Mouse (Mus musculus): ENCODE data around the gene Trim71. TPM values are rescaled to one million over a fixed set of nuclear protein-coding genes. Genes with fewer than 3 reads are reported as not detected.

Trim71 gene
- polyA plus RNA-seq, 1 experiment, result not detected

DNA sequence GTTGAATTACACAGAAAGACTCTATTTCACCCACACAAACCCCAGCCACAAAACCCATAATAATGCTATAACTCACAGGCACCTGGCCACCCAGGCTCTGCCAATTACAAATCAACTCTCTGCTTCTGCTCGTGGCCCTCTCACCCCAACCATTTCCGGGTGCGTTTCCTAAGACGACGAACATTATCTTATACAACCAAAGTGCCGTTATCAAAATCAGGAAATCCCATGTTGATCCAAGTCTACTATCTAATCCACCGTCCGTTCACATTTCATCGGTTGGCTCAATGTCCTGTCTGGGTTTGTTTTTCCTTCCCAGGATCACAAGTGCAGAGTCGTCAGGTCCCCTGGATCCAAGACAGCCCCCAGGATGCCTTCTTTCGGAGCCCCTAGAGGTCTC lies 14.5 kb upstream of the Trim71 start:
- no peak for TF ChIP-seq CTCF (IDR thresholded peaks at IDR 0.05; ENCODE audit: low read depth, low read length)
- no peak for TF ChIP-seq POLR2A (IDR thresholded peaks at IDR 0.05; ENCODE audit: borderline replicate concordance, low read depth, low read length)
- Histone ChIP-seq H3K27ac (ENCODE audit: insufficient read depth, low read depth, low read length) (no peak overlapping the region), H3K4me1 (ENCODE audit: control insufficient read depth, insufficient read depth, low read length) (peaks cover under 1% of the 10 kb centered on the region; the same call in 1 of the 2 replicates), H3K4me3 (ENCODE audit: insufficient read depth, low read length) (no peak overlapping the region)

DNA sequence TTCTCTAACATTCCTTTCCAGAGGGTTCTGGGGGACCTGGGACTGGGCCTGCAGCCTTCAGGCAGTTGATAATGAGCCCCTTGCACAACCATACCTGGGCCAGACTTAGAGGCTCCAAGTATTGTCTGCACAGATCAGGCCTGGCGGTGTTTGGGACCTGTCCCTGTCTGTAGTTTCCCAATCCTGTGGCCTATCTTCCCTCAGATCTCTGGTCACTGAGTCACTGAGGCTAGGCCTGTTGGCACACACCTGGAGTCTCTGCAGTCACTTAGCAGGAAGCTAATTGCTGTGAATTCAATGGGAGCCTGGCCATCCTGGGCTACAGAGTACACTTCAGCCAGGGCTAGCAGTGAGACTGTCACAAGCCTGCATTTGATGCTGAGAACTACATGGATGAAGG lies 11.8 kb upstream of the Trim71 start:
- Histone ChIP-seq H3K27ac (ENCODE audit: insufficient read depth, low read depth, low read length) (no peak overlapping the region), H3K4me3 (ENCODE audit: insufficient read depth, low read length) (no peak overlapping the region), H3K4me1 (ENCODE audit: control insufficient read depth, insufficient read depth, low read length) (peaks cover 5% of the 10 kb centered on the region)
- TF ChIP-seq POLR2A (IDR thresholded peaks at IDR 0.05; ENCODE audit: borderline replicate concordance, low read depth, low read length) (no peak), CTCF (IDR thresholded peaks at IDR 0.05; ENCODE audit: low read depth, low read length) (no peak)

DNA sequence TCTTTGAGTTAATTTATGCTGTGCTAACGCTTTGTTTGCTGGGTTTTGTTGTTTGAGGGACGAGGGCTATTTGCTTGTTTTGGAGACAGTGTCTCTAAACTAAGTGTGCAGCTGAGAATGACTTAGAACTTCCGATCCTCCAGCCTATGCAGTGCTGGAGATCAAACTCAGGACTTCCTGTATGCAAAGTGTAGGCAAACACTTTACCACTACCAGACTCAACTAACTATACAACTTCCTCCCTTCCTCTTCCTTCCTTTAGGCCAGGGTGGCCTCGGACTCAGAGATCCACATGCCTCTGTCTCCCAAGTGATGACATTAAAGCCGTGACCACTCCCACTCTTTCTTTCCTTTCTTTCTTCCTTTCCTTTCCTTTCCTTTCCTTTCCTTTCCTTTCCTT lies 9.4 kb upstream of the Trim71 start:
- Histone ChIP-seq H3K4me3 (ENCODE audit: insufficient read depth, low read length) (no peak overlapping the region), H3K4me1 (ENCODE audit: control insufficient read depth, insufficient read depth, low read length) (peaks cover 5% of the 10 kb centered on the region), H3K27ac (ENCODE audit: insufficient read depth, low read depth, low read length) (no peak overlapping the region)
- no peak for TF ChIP-seq CTCF (IDR thresholded peaks at IDR 0.05; ENCODE audit: low read depth, low read length)
- no peak for TF ChIP-seq POLR2A (IDR thresholded peaks at IDR 0.05; ENCODE audit: borderline replicate concordance, low read depth, low read length)

DNA sequence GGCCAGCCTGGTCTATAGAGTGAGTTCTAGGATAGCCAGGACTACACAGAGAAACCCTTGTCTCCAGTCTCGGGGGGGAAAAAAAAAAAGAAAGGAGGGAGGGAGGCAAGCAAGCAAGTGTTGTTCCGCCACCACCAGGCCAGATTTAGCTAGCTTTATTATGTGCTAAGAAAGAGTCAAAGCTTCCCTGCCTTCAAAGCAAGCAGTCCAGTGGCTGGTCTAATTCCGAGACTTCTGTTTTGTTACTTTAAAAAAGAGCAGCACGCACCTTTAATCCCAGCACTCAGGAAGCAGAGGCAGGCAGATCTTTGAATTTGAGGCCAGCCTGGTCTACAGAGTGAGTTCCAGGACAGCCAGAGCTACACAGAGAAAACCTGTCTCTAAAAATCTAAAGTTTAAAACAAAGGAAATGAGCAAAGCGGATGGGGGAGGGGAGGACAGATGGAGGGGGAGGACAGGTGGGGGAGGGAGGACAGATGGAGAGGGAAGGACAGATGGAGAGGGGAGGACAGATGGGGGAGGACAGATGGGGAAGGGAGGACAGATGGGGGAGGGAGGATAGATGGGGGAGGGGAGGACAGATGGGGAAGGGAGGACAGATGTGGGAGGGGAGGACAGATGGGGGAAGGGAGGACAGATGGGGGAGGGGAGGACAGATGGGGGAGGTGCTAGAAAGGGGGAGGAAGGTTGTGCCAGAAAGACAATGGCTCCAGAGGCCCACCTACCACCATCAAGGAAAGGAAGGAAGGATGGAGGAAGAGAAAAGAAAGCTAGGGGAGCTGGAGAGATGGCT lies 4.7 kb upstream of the Trim71 start:
- Histone ChIP-seq H3K4me1 (ENCODE audit: control insufficient read depth, insufficient read depth, low read length) (peaks cover 5% of the 10 kb centered on the region), H3K4me3 (ENCODE audit: insufficient read depth, low read length) (no peak overlapping the region), H3K27ac (ENCODE audit: insufficient read depth, low read depth, low read length) (no peak overlapping the region)
- TF ChIP-seq CTCF (IDR thresholded peaks at IDR 0.05; ENCODE audit: low read depth, low read length) (no peak), POLR2A (IDR thresholded peaks at IDR 0.05; ENCODE audit: borderline replicate concordance, low read depth, low read length) (no peak)

DNA sequence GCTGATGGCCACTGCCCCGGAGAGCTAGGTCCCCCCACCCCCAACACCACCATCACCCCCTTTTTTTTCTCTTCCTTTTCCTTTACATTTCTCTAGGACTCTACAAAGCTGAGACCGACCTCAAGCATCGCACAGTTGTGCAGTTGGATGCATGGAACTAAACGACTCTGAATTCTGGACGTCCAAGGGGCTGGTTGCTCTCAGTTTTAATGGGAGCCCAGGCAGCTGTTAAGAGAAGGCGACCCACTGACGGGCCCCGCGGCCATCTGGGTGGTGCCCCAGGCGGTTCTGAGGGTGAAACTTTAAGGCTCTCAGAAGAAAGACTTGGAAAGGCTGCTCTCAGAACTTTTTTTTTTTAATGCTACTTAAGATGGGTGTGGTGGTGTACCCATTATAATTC lies 498 bp upstream of the Trim71 start:
- Histone ChIP-seq H3K27ac (ENCODE audit: insufficient read depth, low read depth, low read length) (no peak overlapping the region), H3K4me1 (ENCODE audit: control insufficient read depth, insufficient read depth, low read length) (no peaks in the 10 kb centered on the region), H3K4me3 (ENCODE audit: insufficient read depth, low read length) (no peak overlapping the region)
- TF ChIP-seq CTCF (IDR thresholded peaks at IDR 0.05; ENCODE audit: low read depth, low read length) (no peak), POLR2A (IDR thresholded peaks at IDR 0.05; ENCODE audit: borderline replicate concordance, low read depth, low read length) (no peak)

DNA sequence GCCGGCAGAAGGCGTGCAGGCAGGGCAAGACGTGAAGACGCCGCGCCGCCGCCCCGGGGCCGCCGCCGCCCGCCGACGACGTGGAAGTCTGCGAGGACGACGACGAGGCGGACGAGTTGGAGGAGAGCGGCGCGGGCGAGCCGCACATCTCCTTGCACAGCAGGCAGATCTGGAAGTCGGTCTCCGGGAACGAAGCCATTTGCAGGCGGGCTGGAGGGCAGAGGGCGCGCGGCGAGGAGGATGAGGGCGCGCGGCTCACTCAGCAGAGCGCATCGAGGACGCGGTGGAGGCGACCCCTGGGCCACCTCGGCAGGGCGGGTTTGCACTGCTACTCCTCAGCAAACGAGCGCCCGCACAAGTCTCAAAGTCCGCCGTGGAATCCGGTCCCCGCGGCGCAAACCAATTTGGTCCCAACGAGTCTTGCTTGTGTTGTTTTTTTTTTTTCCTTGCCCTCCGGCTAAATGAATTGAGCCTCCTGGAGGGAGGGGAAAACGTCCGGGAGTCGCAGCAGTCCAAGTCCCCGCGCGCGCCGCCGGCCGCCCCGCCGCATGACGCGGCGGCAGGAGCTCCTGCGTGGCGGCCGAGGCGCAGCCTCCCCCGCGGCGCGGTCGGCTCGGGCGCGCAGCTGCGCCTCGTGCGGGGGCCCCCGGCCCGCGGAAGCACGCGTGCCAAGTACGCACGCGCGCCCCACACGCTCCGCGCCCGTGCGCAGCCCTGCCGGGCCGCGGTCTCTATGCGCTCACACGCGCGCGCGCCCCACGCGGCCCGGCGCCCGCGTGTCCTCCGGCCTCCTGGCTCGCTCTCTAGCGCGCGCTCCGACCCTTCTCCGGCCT lies 1.0 kb downstream of the Trim71 start:
- Histone ChIP-seq H3K4me3 (ENCODE audit: insufficient read depth, low read length) (peak overlapping the region; percentile 41), H3K27ac (ENCODE audit: insufficient read depth, low read depth, low read length) (no peak overlapping the region), H3K4me1 (ENCODE audit: control insufficient read depth, insufficient read depth, low read length) (no peaks in the 10 kb centered on the region)
- no peak for TF ChIP-seq CTCF (IDR thresholded peaks at IDR 0.05; ENCODE audit: low read depth, low read length)
- TF ChIP-seq POLR2A (IDR thresholded peaks at IDR 0.05; ENCODE audit: borderline replicate concordance, low read depth, low read length), result no peak

DNA sequence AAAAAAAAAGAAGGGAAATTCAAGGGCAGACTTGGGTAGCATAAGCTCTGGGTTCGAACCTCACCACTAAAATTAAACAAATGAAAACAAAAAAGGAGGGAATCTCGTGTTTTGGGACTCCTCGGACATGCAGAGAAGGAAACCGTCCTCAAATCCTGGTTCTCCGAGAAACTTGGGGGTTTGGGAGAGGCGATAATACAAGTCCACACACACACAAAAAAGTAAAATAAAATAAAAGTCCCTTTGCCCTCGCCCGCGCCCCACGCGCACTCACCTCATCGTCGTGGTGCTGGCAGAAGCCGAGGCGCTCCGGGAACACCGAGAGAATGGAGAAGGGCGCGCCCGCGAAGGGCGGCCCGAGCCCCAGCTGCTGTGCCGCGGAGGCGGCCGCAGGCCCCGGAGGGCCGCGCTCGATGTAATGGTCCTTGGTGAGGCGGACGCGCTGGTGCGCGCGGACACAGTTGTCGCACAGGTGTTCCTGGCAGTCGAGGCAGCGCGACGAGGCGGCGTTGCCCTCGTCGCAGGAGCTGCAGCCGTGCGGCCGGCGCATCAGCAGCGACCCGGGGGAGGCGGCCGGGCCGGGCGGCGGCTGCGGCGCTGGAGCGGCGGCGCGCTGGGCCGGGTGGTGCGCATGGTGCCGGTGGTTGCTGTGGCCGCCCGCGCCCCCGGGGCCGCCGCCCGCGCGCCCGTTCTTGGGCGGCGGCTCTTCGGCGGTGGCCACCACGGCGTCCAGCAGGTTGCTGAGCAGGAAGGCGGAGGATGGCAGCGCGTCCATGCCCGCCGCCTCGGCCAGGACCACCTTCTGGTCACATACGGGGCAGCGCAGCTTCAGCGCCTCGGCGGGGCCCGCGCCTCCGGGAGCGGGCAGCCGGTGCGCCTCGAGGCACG lies 1.9 kb downstream of the Trim71 start:
- no peak overlapping the region for H3K27ac ChIP-seq (ENCODE audit: insufficient read depth, low read depth, low read length)
- no peak for TF ChIP-seq POLR2A (IDR thresholded peaks at IDR 0.05; ENCODE audit: borderline replicate concordance, low read depth, low read length)
- TF ChIP-seq CTCF (IDR thresholded peaks at IDR 0.05; ENCODE audit: low read depth, low read length), result no peak
- H3K4me3 ChIP-seq (ENCODE audit: insufficient read depth, low read length), result no peak overlapping the region; the same call in 1 of the 2 replicates
- H3K4me1 ChIP-seq (ENCODE audit: control insufficient read depth, insufficient read depth, low read length), result no peaks in the 10 kb centered on the region

DNA sequence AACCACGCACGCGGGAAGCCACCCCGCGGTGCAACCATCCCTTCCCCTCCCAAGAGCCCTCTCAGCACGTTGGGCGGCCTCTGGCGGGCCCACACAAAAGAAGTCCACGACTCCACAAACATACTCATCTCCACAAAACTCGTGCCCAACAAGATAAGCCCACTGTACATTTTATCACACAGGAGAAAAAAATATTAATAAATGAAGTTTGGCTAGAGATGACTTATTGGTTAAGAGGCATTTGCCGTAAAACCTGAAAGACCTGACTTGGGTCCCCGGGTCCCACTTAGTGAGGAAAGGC lies 2.5 kb downstream of the Trim71 start:
- Histone ChIP-seq H3K4me1 (ENCODE audit: control insufficient read depth, insufficient read depth, low read length) (no peaks in the 10 kb centered on the region), H3K4me3 (ENCODE audit: insufficient read depth, low read length) (no peak overlapping the region), H3K27ac (ENCODE audit: insufficient read depth, low read depth, low read length) (no peak overlapping the region)
- TF ChIP-seq POLR2A (IDR thresholded peaks at IDR 0.05; ENCODE audit: borderline replicate concordance, low read depth, low read length) (no peak), CTCF (IDR thresholded peaks at IDR 0.05; ENCODE audit: low read depth, low read length) (no peak)

DNA sequence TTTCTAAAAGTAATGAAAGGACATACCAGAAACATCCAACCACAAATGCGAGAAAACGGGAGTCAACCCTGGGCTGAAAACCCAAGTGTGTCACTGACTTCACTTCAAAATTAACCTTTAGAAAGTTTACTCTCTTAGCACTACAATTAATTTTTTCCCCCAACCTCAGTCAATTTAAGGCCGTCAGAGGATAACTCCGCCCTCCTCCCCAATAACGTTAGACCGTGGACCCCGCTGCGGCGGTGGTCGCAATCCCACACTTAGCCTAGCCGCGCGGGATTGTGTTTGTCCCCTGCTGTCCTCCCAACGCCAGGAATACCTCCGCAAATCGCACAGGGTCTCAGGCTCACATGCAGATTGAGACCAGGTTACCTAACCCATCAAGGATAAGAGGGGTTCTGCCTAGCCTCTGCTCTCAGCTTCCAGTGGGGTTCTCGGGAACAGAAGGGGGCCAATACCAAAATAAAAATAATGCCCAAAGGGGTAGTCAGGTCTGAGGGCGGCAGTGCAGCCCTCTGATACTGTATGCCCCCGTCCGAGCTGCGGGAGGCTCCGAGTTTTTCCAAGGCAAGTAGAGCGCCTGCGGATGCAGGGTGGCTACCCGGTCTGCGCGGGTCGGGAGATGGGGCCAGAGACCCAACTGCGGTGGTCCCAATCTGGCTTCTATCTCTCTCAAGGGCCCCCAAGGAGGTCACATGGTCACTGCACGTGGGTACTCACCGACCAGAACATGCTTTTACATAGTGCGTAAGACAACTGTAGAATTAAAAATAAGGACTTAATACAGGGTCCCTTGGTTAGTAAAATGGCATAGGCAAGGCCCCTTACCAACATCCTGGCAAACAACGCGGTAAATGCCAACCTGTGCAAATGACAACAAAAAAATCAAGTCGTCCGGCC lies 3.1 kb downstream of the Trim71 start:
- TF ChIP-seq CTCF (IDR thresholded peaks at IDR 0.05; ENCODE audit: low read depth, low read length), result no peak
- no peaks in the 10 kb centered on the region for H3K4me1 ChIP-seq (ENCODE audit: control insufficient read depth, insufficient read depth, low read length)
- H3K27ac ChIP-seq (ENCODE audit: insufficient read depth, low read depth, low read length), result no peak overlapping the region
- H3K4me3 ChIP-seq (ENCODE audit: insufficient read depth, low read length), result no peak overlapping the region

All from bone marrow macrophage, adult 2 months (primary cell).